Mouse (Mus musculus): ENCODE results near the gene Dtx1. TPM values are rescaled to one million over a fixed set of nuclear protein-coding genes. Genes with fewer than 3 reads are reported as not detected.
A peak's percentile ranks its signal among the peaks of the same experiment; 100 is the strongest.

The Dtx1 gene
- polyA plus RNA-seq, 1 experiment from 2014 or later, result 5.0 TPM

DNA sequence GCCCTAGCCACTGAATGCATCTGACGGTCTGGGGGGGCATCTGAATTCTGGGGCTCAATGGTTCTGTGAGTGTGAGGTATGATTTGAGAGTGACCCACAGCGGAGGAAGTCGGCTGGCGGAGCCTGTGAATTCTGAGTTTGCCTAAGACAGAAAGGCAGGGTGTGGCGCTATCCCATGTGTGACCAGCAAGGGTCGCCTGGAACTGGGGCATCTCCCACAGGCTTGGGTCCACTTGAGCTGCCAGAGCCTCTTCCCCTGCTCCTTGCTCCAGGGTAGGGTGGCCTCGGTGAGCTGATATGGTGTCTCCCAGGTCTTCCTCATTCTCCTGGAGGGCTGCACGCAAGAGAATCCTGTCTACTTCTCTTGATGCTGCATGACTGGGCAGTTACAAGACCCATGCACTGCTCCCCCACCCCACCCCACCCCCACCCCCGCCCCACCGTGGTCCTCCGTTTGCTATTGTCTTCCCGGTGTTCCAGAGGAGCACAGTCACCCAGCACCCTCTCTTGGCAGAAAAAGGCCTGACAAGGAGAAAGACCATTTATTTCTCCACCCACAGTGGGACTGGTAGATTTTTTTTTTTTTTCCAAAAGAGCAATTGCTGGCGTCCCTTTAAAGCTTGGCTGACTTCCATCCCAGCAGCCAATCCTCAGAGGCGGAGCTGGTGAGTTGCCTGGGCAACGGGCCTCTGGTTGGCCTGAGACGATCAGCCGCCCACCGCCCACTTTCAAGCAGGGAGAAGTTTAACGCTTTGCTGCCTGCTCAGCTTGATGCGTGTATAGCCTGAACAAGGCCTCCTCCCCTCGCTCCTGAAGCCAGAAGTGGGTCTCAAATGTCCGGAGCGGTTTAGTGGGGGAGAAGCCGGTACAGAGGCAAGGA is 31.8 kb downstream of the Dtx1 start:
- ATAC-seq (ENCODE audit: low FRiP score) (peak; percentile 90), DNase-seq (ENCODE audit: low spot score) (peak; percentile 94)
- WGBS, result 1% methylated on average over 23 of the region's 24 CpGs
- H3K4me2 ChIP-seq (replicated peaks; ENCODE audit: low read depth, low read length), result peak overlapping the region; percentile 53
- peak overlapping the region; percentile 31 for H3K4me3 ChIP-seq (ENCODE audit: low read depth, low read length)
- H3K36me3 ChIP-seq (ENCODE audit: control insufficient read depth, insufficient read depth, low read length), result no peaks in the 10 kb centered on the region
- H3K27ac ChIP-seq (ENCODE audit: low read depth, low read length), result peak overlapping the region; percentile 74
- no peaks in the 10 kb centered on the region for H3K9me3 ChIP-seq (ENCODE audit: control insufficient read depth, low read length)
- peaks cover 25% of the 10 kb centered on the region for H3K27me3 ChIP-seq (ENCODE audit: control insufficient read depth, insufficient read depth, low read length)
- peak overlapping the region; percentile 40 for H3K9ac ChIP-seq (ENCODE audit: low read depth, low read length)
- H3K4me1 ChIP-seq (replicated peaks; ENCODE audit: control insufficient read depth, insufficient read depth, low read length), result no peaks in the 10 kb centered on the region; the same call in 1 of the 2 replicates

DNA sequence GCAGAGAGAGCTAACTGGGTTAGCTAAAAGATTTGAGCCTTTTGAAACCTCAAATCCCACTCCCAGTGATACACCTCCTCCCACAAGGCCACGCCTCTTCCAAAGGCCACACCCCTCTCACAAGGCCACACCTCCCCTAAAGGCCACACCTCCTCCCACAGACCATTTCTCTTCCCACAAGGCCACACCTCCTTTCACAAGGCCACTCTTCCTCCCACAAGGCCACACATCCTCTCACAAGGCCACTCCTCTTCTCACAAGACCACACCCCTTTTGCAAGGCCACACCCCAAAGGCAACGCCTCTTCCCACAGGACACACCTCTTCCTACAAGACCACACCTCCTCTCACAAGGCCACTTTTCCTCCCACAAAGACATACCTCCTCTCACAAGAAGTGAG is 34.2 kb downstream of the Dtx1 start:
- 7% methylated on average over 2 of the region's 2 CpGs for WGBS
- H3K27me3 ChIP-seq (ENCODE audit: control insufficient read depth, insufficient read depth, low read length), result peaks cover 11% of the 10 kb centered on the region
- no peak overlapping the region for H3K27ac ChIP-seq (ENCODE audit: low read depth, low read length)
- H3K4me3 ChIP-seq (ENCODE audit: low read depth, low read length), result no peak overlapping the region
- no peak overlapping the region for H3K9ac ChIP-seq (ENCODE audit: low read depth, low read length)
- H3K4me1 ChIP-seq (replicated peaks; ENCODE audit: control insufficient read depth, insufficient read depth, low read length), result no peaks in the 10 kb centered on the region
- no peaks in the 10 kb centered on the region for H3K36me3 ChIP-seq (ENCODE audit: control insufficient read depth, insufficient read depth, low read length)
- H3K4me2 ChIP-seq (replicated peaks; ENCODE audit: low read depth, low read length), result no peak overlapping the region
- no peak for ATAC-seq (ENCODE audit: low FRiP score)
- DNase-seq (ENCODE audit: low spot score), result no peak
- no peaks in the 10 kb centered on the region for H3K9me3 ChIP-seq (ENCODE audit: control insufficient read depth, low read length)

DNA sequence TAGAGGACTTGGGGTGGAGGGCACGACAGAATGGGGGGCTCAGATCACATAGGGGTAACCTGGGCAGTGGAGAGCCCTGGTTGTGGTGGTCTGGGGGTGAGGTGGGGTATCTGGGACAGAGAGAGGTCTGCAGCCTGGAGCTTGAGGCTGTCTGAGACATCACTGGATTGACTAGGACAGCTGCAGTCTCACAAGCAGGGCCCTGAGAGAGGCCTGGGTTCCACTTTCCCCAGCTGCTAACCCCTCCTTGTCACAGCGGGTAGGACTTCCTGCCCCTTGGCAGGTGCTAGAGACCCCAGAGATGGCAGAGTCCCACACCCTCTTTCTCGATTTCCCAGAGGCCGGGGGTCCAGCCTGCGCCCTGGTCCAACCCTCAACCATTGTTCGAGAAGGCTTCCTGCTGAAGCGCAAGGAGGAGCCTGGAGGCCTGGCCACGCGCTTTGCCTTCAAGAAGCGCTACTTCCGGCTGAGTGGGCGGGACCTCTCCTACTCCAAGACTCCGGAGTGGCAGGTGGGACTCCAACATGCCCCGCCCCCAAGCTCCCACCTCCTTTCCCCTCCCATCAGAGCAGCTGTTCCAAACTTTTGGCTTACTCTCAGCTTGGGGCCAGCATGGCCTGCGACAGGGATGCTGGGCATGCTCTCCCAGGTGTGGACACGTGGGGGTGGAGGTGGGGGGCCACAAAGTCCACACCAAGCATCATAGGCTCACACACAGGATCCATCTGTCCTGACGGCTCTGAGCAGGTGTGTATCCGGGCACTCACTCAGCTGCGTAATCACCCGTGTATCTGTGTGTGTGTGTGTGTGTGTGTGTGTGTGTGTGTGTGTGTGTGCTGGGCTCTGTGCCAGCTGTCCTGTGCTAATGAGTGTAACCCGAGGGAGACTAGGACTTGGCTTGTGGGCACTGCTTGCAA is 37.2 kb downstream of the Dtx1 start:
- no peaks in the 10 kb centered on the region for H3K9me3 ChIP-seq (ENCODE audit: control insufficient read depth, low read length)
- no peak overlapping the region for H3K9ac ChIP-seq (ENCODE audit: low read depth, low read length)
- peak; percentile 55 for DNase-seq (ENCODE audit: low spot score)
- H3K4me1 ChIP-seq (replicated peaks; ENCODE audit: control insufficient read depth, insufficient read depth, low read length), result no peaks in the 10 kb centered on the region
- H3K4me2 ChIP-seq (replicated peaks; ENCODE audit: low read depth, low read length), result no peak overlapping the region
- no peak overlapping the region for H3K27ac ChIP-seq (ENCODE audit: low read depth, low read length)
- 39% methylated on average over 21 of the region's 21 CpGs for WGBS
- no peak overlapping the region for H3K4me3 ChIP-seq (ENCODE audit: low read depth, low read length)
- no peaks in the 10 kb centered on the region for H3K27me3 ChIP-seq (ENCODE audit: control insufficient read depth, insufficient read depth, low read length)
- H3K36me3 ChIP-seq (ENCODE audit: control insufficient read depth, insufficient read depth, low read length), result no peaks in the 10 kb centered on the region
- ATAC-seq (ENCODE audit: low FRiP score), result peak; percentile 29

DNA sequence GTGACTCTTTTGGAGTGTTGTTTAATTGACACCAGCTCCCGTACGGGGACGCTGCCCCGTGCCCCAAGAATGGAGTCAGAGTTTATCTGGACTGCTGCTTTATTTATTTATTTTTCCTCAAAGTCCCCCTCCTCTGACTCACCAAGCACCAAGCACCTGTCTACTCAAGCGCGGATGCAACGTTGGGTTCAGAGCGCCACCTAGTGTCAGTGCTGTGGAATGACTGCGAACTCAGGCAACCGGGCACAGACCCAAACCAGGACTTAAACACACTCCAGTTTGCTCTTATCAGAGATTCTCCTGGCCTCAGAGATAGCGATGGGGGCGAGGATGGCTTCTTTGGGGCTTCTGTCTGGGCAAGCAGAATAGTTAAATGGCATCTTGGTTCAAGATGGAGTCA is 38.1 kb downstream of the Dtx1 start:
- Histone ChIP-seq H3K36me3 (ENCODE audit: control insufficient read depth, insufficient read depth, low read length) (no peaks in the 10 kb centered on the region), H3K4me3 (ENCODE audit: low read depth, low read length) (no peak overlapping the region), H3K9me3 (ENCODE audit: control insufficient read depth, low read length) (no peaks in the 10 kb centered on the region), H3K27ac (ENCODE audit: low read depth, low read length) (no peak overlapping the region), H3K4me2 (replicated peaks; ENCODE audit: low read depth, low read length) (no peak overlapping the region), H3K9ac (ENCODE audit: low read depth, low read length) (no peak overlapping the region), H3K27me3 (ENCODE audit: control insufficient read depth, insufficient read depth, low read length) (no peaks in the 10 kb centered on the region), H3K4me1 (replicated peaks; ENCODE audit: control insufficient read depth, insufficient read depth, low read length) (no peaks in the 10 kb centered on the region)
- 15% methylated on average over 12 of the region's 12 CpGs for WGBS
- DNase-seq (ENCODE audit: low spot score), result peak; percentile 79
- ATAC-seq (ENCODE audit: low FRiP score), result no peak

DNA sequence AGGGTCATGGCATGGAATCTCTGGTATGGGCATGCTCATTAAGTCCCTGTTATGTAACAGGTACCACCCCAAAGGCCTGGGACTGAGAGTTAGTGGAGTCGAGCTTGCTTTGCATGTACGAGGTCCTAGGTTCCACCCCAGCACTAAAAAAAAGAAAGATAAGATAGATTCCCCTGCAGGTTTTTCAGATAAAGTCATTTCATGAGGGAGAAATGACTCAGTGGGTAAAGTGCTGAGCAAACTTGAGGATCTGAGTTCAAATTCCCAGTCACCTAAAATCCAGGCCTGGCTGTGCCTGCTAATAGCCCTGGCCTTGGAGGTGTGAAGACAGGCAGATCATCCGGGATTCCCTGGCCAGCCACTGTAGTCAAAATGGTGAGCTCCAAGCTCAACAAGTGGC is 39.9 kb downstream of the Dtx1 start:
- Histone ChIP-seq H3K4me2 (replicated peaks; ENCODE audit: low read depth, low read length) (no peak overlapping the region), H3K9ac (ENCODE audit: low read depth, low read length) (no peak overlapping the region), H3K27me3 (ENCODE audit: control insufficient read depth, insufficient read depth, low read length) (peaks cover 2% of the 10 kb centered on the region; the same call in 1 of the 2 replicates), H3K9me3 (ENCODE audit: control insufficient read depth, low read length) (no peaks in the 10 kb centered on the region), H3K36me3 (ENCODE audit: control insufficient read depth, insufficient read depth, low read length) (no peaks in the 10 kb centered on the region), H3K27ac (ENCODE audit: low read depth, low read length) (no peak overlapping the region), H3K4me3 (ENCODE audit: low read depth, low read length) (no peak overlapping the region), H3K4me1 (replicated peaks; ENCODE audit: control insufficient read depth, insufficient read depth, low read length) (no peaks in the 10 kb centered on the region)
- DNase-seq (ENCODE audit: low spot score), result no peak
- 86% methylated on average over 3 of the region's 3 CpGs for WGBS
- ATAC-seq (ENCODE audit: low FRiP score), result no peak

DNA sequence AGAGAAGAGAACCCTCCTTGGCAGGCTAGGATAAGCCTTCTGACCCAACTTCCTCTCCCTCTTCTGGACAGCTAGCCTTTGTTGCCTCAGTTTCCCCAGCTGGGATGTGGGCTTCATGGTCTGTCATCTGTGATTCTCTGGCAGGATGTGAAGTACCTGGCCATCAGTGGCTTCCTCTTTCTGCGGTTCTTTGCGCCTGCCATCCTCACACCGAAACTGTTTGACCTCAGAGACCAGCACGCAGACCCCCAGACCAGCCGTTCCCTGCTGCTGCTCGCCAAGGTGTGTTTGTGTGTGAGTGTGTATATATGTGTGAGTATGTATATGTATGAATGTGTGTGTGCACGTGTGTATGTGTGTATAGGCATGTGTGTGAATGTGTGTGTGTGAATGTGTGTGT is 41.6 kb downstream of the Dtx1 start:
- no peaks in the 10 kb centered on the region for H3K4me1 ChIP-seq (replicated peaks; ENCODE audit: control insufficient read depth, insufficient read depth, low read length)
- no peak overlapping the region for H3K4me3 ChIP-seq (ENCODE audit: low read depth, low read length)
- H3K9ac ChIP-seq (ENCODE audit: low read depth, low read length), result no peak overlapping the region
- no peaks in the 10 kb centered on the region for H3K36me3 ChIP-seq (ENCODE audit: control insufficient read depth, insufficient read depth, low read length)
- H3K27me3 ChIP-seq (ENCODE audit: control insufficient read depth, insufficient read depth, low read length), result peaks cover 2% of the 10 kb centered on the region; the same call in 1 of the 2 replicates
- no peak for DNase-seq (ENCODE audit: low spot score)
- H3K27ac ChIP-seq (ENCODE audit: low read depth, low read length), result no peak overlapping the region
- H3K9me3 ChIP-seq (ENCODE audit: control insufficient read depth, low read length), result no peaks in the 10 kb centered on the region
- no peak overlapping the region for H3K4me2 ChIP-seq (replicated peaks; ENCODE audit: low read depth, low read length)
- WGBS, result 86% methylated on average over 7 of the region's 7 CpGs
- no peak for ATAC-seq (ENCODE audit: low FRiP score)

DNA sequence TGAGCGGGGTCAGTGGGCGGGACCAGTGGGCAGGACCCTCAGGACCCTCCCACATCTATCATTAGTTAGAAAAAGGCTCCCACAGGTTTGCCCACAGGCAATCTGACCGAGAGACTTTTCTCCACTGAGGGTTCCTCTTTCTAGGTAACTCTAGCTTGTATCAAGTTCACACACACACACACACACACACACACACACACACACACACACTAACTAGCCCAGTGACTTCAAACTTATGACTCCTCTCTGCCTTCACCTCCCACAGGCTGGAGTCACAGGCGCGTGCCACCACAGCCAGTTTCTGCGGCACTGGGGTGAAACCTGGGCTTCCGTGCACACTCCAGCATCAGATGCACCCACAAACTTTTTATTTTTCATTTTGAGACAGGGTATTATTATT is 43.0 kb downstream of the Dtx1 start:
- Histone ChIP-seq H3K4me1 (replicated peaks; ENCODE audit: control insufficient read depth, insufficient read depth, low read length) (no peaks in the 10 kb centered on the region), H3K9me3 (ENCODE audit: control insufficient read depth, low read length) (no peaks in the 10 kb centered on the region), H3K27ac (ENCODE audit: low read depth, low read length) (no peak overlapping the region), H3K4me2 (replicated peaks; ENCODE audit: low read depth, low read length) (no peak overlapping the region), H3K4me3 (ENCODE audit: low read depth, low read length) (no peak overlapping the region), H3K36me3 (ENCODE audit: control insufficient read depth, insufficient read depth, low read length) (no peaks in the 10 kb centered on the region), H3K27me3 (ENCODE audit: control insufficient read depth, insufficient read depth, low read length) (peaks cover 2% of the 10 kb centered on the region; the same call in 1 of the 2 replicates), H3K9ac (ENCODE audit: low read depth, low read length) (no peak overlapping the region)
- no peak for ATAC-seq (ENCODE audit: low FRiP score)
- 70% methylated on average over 7 of the region's 7 CpGs for WGBS
- DNase-seq (ENCODE audit: low spot score), result no peak

DNA sequence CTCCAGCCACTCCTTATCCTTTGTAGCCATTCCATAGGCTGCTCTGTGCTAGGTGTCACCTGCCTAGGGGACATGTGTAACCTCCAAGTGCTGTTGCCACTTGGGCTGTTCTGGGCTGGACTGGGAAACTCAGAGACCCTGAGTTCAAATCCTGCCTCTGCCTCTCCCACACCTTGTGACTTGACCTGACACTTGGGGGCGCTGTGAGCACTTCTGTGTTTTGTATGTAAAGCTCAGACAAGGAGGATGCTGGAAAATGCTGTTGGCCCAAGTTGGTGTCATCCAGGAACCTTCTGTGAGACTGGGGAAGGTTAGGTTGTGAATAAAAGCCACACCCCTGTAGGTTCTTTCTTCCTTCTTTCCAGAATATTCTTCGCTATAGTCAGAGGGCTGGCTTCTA is 46.8 kb downstream of the Dtx1 start:
- Histone ChIP-seq H3K4me2 (replicated peaks; ENCODE audit: low read depth, low read length) (no peak overlapping the region), H3K27me3 (ENCODE audit: control insufficient read depth, insufficient read depth, low read length) (peaks cover 2% of the 10 kb centered on the region; the same call in 1 of the 2 replicates), H3K9ac (ENCODE audit: low read depth, low read length) (no peak overlapping the region), H3K9me3 (ENCODE audit: control insufficient read depth, low read length) (no peaks in the 10 kb centered on the region), H3K27ac (ENCODE audit: low read depth, low read length) (no peak overlapping the region), H3K4me3 (ENCODE audit: low read depth, low read length) (no peak overlapping the region), H3K36me3 (ENCODE audit: control insufficient read depth, insufficient read depth, low read length) (no peaks in the 10 kb centered on the region), H3K4me1 (replicated peaks; ENCODE audit: control insufficient read depth, insufficient read depth, low read length) (no peaks in the 10 kb centered on the region)
- DNase-seq (ENCODE audit: low spot score) (no peak), ATAC-seq (ENCODE audit: low FRiP score) (no peak)
- WGBS, result 58% methylated on average over 2 of the region's 2 CpGs

Data from hindbrain, embryonic 11.5 days (tissue).